Mouse (Mus musculus): ENCODE measurements around the gene Gm10058. TPM values are rescaled to one million over a fixed set of nuclear protein-coding genes. Genes with fewer than 3 reads are reported as not detected.
"Not testable (repeated sequence)": the region's sequence is repeated elsewhere in the genome, so short reads cannot be mapped to it uniquely, and the experiment has no call there.

The Gm10058 gene
- not detected in 2 replicates for polyA plus RNA-seq (2015; fragmentation: Nextera tagmentation; extraction: Ambion mirVana)

DNA sequence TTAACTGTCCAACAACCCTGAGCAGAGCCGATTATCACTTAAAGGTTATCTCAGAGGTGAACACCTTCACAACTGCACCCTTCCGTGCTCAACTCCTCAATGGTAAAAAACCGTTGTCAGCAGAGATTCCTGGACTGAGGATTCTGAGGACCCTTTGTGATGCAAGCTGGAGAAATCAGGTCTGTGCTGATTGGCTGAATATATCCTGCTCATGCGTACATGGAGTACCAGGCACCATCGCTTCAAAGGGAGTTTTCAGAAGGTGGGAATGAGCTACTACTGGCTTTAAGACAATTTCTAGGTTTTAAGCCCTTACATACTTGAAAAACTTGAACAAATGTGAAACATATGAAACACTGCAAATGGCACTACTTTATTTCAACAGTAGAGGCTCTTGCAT, at the start of gene Gm10058:
TSS of gene Gm10058 (minus strand) at position 101 of the 400 bp plus-strand sequence.
- not testable (repeated sequence) for H3K9me3 ChIP-seq (replicated peaks); ATAC-seq (replicated peaks; ENCODE audit: insufficient number of reproducible peaks, insufficient read depth, low FRiP score, low read depth); H3K4me3 ChIP-seq; H3K27me3 ChIP-seq; H3K27ac ChIP-seq; H3K4me1 ChIP-seq (replicated peaks); H3K9ac ChIP-seq; H3K4me2 ChIP-seq; H3K36me3 ChIP-seq
- no CpG with 5 or more reads among the region's 5 CpGs for WGBS

Data from heart, embryonic 15.5 days (tissue).